Mouse (Mus musculus): ENCODE data around the gene Rgs7. TPM values are rescaled to one million over a fixed set of nuclear protein-coding genes. Genes with fewer than 3 reads are reported as not detected.

Gene Rgs7
- polyA plus RNA-seq, 1 experiment from 2014 or later, result 0.27 TPM

DNA sequence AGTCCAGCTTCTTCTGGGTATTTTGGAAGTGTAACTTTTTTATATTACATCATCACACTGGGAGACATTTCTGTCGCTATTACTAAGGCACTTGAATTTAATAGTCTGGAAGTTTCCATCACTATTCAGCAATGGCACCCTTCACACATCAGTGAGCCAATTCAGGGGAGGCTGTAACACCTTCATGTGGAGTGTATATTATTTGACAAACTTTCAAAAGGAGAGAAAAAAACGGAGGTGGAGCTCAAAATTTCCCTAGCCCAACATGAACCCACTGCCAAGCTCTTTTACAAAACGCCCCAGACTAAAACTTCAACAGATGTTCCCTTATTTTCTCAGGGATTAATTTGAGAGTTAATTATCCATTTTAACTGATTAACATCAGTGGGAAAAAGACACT, 191.9 kb downstream of the Rgs7 start:
- POLR2A ChIA-PET, result interaction anchor here (0.6 kb wide), 1 partner anchor 216 kb away, joined by 3 read pairs; no protein-coding TSS in a partner anchor
- no peak for ATAC-seq
- in situ Hi-C loops (cut with MboI; ENCODE audit: low pct_unique_long_range_greater_than_20kb), result no loop called here
- no peaks in the 10 kb centered on the region for H3K27me3 ChIP-seq
- no peak for TF ChIP-seq CTCF (IDR thresholded peaks at IDR 0.05)
- CTCF ChIA-PET, result no interaction called here
- no peak for DNase-seq (ENCODE audit: low read depth, low spot score)

DNA sequence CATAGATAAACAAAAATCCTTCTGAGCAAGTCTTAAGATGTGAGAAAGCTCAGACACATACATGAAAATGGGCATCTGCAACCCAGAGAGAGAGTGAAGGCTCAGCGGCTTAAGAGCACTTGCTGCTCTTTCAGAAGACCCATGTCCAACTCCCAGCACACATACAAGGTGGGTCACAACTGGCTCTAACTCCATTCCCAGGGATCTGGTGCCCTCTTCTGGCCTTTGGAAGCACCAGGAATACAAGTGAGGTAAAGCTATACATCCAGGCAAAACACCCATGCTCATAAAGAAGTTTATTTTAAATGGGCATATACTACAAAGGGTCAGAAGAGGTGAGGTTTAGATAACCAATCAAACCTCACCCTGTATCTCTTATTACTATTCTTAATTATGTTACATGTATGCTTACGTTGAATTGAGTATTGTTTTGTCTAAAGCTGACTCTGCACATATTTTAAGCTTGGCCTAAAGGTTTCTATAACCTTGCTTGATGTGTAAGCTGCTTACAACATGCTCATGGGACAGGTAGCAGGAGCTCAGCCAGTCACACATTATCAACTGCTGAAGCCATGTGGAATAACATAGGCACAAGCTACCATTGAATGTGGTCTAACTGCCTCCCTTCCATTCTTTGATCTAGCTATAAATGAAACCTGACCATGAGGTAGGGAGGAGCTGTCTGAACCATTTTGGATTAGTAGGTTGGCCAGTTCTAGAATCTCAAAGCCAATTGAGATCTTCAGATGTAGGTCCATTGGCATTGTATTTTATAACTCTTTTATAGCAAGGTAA, 192.5 kb downstream of the Rgs7 start:
- no peak for DNase-seq (ENCODE audit: low read depth, low spot score)
- no peak for ATAC-seq
- TF ChIP-seq CTCF (IDR thresholded peaks at IDR 0.05), result no peak
- in situ Hi-C loops (cut with MboI; ENCODE audit: low pct_unique_long_range_greater_than_20kb), result no loop called here
- H3K27me3 ChIP-seq, result no peaks in the 10 kb centered on the region
- POLR2A ChIA-PET, result no interaction called here
- CTCF ChIA-PET, result no interaction called here

DNA sequence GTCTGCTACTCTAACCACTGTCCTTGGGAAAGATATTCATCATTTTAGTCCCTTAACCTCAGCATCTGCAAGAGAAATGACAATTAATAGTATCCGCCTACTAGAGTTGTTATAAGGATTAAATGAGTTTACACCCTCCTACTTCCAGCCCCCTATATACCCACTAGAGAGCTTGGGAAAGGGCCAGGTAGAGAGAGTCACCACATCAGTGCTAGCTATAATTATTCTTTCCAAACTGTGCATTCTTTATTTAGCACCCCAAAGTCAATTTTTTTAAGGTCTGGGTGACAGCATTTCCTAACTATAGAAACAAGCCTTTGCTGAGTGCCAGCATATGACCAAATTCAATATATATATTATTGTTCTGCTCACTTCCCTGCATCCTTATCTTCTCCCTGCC, 195.4 kb downstream of the Rgs7 start:
- ATAC-seq (no peak), DNase-seq (ENCODE audit: low read depth, low spot score) (no peak)
- POLR2A ChIA-PET, result no interaction called here
- in situ Hi-C loops (cut with MboI; ENCODE audit: low pct_unique_long_range_greater_than_20kb), result no loop called here
- CTCF ChIA-PET, result no interaction called here
- H3K27me3 ChIP-seq, result no peaks in the 10 kb centered on the region
- TF ChIP-seq CTCF (IDR thresholded peaks at IDR 0.05), result no peak

DNA sequence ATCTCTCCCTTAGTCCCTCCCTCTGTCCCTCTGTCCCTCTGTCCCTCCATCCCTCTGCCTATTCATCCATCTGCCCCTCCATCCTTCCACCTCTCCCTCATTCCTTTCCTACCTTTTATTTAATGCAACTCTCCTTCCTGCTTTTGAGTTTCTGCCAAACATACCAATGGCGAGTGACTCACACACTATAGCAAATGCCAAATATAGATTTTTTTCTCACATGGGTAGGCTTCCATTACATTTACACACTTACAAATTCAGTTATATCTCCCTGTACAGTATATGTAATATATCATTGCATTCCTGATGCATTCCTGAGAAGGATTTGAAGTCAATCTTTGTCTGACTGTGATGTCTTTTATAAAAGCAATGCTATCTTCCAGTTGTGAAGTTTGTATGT, 202.2 kb downstream of the Rgs7 start:
- in situ Hi-C loops (cut with MboI; ENCODE audit: low pct_unique_long_range_greater_than_20kb), result no loop called here
- ChIA-PET CTCF (no interaction called here), POLR2A (no interaction called here)
- ATAC-seq, result no peak
- no peaks in the 10 kb centered on the region for H3K27me3 ChIP-seq
- DNase-seq (ENCODE audit: low read depth, low spot score), result no peak
- TF ChIP-seq CTCF (IDR thresholded peaks at IDR 0.05), result no peak

DNA sequence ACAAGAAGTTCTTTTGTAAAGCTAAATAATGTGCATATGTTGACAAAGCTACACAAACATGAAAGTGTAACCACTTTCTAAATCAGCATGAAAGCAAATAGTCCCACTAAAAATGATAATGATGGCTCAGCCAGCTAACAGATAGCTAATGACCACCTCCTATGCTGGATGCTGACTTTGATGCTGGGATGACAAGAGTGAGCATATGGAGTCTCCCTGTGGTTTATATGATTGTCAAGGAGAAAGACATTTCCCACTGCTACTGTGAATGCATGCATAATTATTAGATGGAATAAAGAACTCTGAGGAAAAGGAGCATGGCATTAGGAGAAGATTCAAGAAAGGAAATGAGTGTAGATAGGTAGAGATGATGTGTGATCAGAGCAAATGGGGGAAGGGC, 230.0 kb downstream of the Rgs7 start:
- ChIA-PET CTCF (no interaction called here), POLR2A (no interaction called here)
- DNase-seq (ENCODE audit: low read depth, low spot score) (no peak), ATAC-seq (no peak)
- in situ Hi-C loops (cut with MboI; ENCODE audit: low pct_unique_long_range_greater_than_20kb), result no loop called here
- no peak for TF ChIP-seq CTCF (IDR thresholded peaks at IDR 0.05)
- H3K27me3 ChIP-seq, result no peaks in the 10 kb centered on the region

DNA sequence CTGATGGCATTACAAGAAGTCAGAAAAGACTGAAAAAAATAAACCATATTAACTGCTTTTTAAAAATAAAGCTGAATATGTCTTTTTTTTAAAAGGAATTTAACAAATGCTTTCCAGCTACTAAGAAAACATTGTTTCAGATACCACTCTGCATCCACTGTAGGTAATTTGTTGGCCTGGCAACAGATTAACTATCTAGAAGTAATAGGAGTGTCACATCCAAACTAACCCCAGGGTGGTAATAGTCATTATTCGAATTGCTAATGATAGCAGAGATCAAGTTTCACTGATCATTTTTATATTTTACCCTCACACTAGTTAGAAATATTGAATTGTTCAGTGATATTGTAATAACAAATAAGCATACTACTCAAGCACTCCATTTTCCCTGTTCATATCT, 232.9 kb downstream of the Rgs7 start:
- ATAC-seq (no peak), DNase-seq (ENCODE audit: low read depth, low spot score) (no peak)
- CTCF ChIA-PET, result no interaction called here
- POLR2A ChIA-PET, result no interaction called here
- H3K27me3 ChIP-seq, result no peaks in the 10 kb centered on the region
- in situ Hi-C loops (cut with MboI; ENCODE audit: low pct_unique_long_range_greater_than_20kb), result no loop called here
- no peak for TF ChIP-seq CTCF (IDR thresholded peaks at IDR 0.05)

DNA sequence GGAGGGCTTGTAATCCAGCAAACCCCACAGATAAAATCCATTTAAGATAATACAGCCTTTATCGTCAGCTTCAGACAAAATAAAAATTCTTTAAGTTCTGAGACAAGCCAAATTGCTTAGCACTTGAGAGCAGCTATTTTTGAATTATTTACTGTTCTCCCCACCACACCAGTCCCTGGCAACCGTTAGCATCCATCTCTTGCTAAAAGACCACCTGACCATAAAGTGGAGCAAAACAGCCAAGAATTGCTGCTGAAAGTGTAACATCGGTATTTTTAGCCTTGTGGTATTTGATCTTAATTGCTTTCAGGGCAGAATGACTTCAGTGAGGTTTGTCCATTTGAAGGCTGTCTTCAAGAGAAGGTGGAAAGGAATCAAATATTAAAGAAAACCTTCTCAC, 237.1 kb downstream of the Rgs7 start:
- ChIA-PET POLR2A (no interaction called here), CTCF (no interaction called here)
- TF ChIP-seq CTCF (IDR thresholded peaks at IDR 0.05), result no peak
- DNase-seq (ENCODE audit: low read depth, low spot score), result no peak
- in situ Hi-C loops (cut with MboI; ENCODE audit: low pct_unique_long_range_greater_than_20kb), result no loop called here
- H3K27me3 ChIP-seq, result no peaks in the 10 kb centered on the region
- ATAC-seq, result no peak

DNA sequence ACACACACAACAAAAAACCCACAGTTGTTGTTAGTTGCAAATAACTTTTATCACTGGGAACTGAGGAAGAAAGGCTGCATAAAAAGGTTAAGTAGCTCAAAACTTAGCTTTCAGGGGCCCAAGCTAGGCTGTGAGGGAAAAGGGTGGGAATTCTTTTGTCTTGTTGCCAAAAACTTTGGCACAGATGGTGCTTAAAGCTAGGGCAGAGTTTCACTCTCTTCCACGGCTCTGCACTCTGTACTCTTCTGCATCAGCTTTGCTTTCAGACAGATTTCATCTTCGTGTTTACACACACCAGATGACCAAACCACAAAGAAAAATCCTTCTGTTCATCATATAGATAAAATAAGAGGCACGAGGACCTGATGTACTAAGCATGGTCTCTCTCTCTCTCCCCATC, 237.6 kb downstream of the Rgs7 start:
- DNase-seq (ENCODE audit: low read depth, low spot score) (no peak), ATAC-seq (no peak)
- POLR2A ChIA-PET, result no interaction called here
- in situ Hi-C loops (cut with MboI; ENCODE audit: low pct_unique_long_range_greater_than_20kb), result no loop called here
- TF ChIP-seq CTCF (IDR thresholded peaks at IDR 0.05), result no peak
- CTCF ChIA-PET, result no interaction called here
- no peaks in the 10 kb centered on the region for H3K27me3 ChIP-seq

DNA sequence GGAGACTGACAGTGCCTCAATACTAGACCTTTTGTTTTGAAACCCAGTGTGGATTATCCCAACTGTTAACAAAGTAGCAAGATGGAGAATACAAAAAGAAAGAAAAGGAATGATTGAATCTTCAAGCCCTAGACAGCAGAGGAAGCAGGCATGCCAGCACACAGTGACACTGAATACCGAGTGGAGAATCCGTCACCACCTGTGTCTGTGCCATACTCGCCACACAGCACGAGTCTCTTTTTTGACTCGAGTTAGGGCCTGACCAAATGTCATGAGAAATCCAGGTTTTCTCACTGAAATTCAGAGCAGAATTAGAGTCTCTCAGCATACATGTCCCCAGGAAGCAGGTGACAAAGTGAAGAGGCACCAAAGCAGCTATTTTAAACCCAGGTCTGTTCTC, 250.2 kb downstream of the Rgs7 start:
- DNase-seq (ENCODE audit: low read depth, low spot score), result no peak
- POLR2A ChIA-PET, result no interaction called here

DNA sequence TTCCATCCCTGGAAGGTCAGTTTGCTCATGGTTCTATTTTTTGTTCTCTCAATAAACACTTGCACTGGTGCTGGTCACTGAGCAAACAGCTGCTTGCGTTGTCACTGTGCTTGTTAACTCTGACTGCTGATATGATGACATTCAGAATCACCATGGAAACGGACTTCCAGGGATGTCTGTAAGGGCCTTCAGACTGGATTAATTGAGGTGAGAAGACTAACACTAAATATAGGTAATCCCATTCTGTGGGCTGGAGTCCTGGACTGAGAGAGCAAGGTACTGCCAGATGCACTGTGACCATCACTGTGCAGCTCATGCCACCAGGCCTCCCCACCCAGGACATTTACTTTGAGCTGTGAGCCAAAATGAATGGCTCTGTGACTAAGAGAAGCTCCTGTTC, 252.2 kb downstream of the Rgs7 start:
- TF ChIP-seq CTCF (IDR thresholded peaks at IDR 0.05), result no peak
- POLR2A ChIA-PET, result no interaction called here
- in situ Hi-C loops (cut with MboI; ENCODE audit: low pct_unique_long_range_greater_than_20kb), result no loop called here
- no peak for DNase-seq (ENCODE audit: low read depth, low spot score)
- no peak for ATAC-seq
- CTCF ChIA-PET, result no interaction called here
- no peaks in the 10 kb centered on the region for H3K27me3 ChIP-seq

More for the DNA sequence above, 250.2 kb downstream of the Rgs7 start:
- CTCF ChIA-PET, result no interaction called here
- in situ Hi-C loops (cut with MboI; ENCODE audit: low pct_unique_long_range_greater_than_20kb), result no loop called here
- ATAC-seq, result no peak
- no peak for TF ChIP-seq CTCF (IDR thresholded peaks at IDR 0.05)
- no peaks in the 10 kb centered on the region for H3K27me3 ChIP-seq

DNA sequence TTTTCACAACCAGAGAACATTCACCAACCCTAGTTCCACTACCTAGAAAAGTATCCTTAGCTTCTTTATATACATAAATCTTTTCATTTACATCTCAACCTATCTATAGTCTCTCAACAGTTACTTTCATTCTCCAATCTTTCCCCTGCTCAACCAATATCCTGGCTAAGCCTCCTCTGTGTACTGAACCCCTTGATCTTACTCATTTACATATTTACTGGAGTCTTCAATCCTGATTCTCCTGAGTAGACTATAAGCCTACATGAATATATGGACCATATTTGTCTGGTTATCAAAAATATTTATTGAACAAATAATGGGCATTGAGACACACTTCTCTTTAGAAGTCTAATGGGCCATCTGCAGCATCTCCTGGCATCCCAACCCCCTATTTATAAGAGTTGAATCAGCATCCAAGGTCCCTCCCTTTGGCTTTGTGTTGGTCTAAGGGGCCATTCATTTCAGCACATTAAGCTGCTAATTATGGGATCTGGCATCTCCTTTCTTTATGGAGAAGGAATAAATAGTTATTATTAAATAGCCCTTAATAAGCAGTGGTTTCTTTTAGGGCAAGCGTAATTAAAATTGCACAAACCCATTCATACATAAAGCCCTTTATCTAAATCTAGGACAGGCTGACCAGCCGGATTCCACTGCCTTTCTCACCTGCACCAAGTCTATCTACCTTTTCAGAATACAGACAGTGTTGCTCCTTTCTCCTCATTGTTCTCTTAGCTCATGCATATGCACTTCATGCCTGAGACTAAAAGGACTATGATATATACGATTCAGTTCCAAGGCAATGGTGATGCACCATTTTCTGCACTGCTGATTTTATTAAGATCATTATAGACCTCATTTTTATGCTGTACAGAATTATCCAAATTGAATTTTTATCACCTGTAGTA, 270.5 kb downstream of the Rgs7 start:
- no peaks in the 10 kb centered on the region for H3K27me3 ChIP-seq
- ATAC-seq (no peak), DNase-seq (ENCODE audit: low read depth, low spot score) (no peak)
- in situ Hi-C loops (cut with MboI; ENCODE audit: low pct_unique_long_range_greater_than_20kb), result no loop called here
- no peak for TF ChIP-seq CTCF (IDR thresholded peaks at IDR 0.05)
- CTCF ChIA-PET, result no interaction called here
- POLR2A ChIA-PET, result no interaction called here
